Mouse (Mus musculus): ENCODE data around the gene Mmp9. TPM values are rescaled to one million over a fixed set of nuclear protein-coding genes. Genes with fewer than 3 reads are reported as not detected.
A peak's percentile ranks its signal among the peaks of the same experiment; 100 is the strongest.

The Mmp9 gene
- total RNA-seq, 2 experiments from 2014 or later, result 0.43 to 0.85 TPM

DNA sequence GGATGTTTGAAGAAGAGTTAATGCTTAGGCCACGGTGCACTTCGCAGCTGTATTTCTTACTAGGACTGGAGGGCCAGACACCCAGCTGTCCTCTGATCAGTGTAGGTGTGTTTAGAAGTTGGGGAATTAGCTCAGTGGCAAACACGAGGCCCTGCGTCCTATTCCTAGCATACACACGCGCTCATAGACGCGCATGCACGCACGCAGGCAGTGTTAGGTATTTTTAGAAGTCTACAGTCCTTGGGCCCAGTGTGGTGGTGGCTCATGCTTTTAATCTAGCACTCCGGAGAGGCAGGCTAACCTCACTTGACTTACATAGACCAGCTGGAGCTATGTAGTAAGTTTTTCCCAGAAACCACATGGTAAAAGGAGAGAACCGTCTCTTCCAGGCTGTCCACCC is 28.4 kb upstream of the Mmp9 start:
- peak; percentile 75 for DNase-seq (ENCODE audit: low spot score)

DNA sequence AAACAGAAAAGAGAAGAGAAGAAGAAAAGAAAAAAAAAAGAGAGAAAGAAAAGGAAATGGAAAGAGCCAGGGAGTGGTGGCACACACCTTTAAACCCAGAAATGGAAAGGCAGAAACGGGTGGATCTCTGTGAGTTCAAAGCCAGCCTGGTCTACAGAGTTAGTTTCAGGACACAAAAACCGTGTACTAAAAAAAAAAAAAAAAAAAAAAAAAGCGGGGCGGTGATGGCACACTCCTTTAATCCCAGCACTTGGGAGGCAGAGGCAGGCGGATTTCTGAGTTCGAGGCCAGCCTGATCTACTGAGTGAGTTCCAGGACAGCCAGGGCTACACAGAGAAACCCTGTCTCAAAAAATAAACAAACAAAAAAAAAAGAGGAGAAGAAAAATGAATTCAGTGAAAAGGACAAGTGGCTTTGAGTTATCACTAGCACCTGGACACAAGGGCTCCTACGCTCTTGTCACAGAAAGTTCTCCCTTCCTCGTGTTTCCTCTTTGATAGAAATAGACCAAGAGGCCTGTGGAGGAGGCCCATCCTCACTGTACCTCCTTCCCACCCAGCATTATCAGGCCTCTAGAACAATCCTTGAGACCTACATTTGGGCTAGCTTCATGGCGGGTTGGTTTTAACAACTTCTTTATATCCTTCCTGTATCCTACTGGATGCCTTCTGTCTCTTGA is 27.7 kb upstream of the Mmp9 start:
- DNase-seq (ENCODE audit: low spot score), result no peak

DNA sequence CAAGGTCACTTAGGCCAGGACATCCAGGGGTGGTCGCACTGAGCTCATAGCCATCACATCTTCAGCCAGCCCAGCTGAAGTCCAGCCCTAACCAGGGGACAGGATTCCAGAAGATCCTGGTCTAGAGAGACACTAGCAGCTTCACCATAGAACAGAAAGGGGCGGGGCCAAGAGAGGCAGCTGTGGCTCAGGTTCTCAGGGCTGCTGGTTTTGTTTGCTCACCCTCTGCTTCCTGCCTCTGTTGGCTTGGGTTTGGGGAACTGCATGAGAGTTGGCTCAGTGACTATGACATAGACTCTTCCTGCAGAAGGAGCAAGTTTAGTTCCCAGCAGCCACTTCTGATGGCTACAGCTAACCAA is 27.2 kb upstream of the Mmp9 start:
- DNase-seq (ENCODE audit: low spot score), result no peak

GRCm38 (mm10) chr2:164916820-164917219 is 23.8 kb upstream of the Mmp9 start:
- no peak for DNase-seq (ENCODE audit: low spot score)

DNA sequence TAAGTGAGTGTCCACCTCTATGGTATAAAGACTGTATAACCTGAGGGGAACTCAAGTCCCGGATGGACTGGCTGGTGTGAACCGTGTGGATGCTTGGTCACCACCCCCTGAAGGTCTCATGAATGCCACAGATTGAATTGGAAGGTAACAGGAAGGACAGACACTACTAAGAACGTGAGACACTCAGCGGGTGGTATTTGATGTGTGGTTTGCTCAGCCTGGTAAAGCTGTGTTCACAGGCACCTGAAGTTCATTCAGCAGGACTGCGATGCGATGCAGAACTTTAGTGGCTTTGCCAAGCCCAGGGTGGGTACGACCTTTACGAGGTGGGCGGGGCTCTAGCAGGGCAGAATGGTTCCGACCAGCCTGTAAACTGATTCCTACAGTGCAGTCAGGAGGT is 23.2 kb upstream of the Mmp9 start:
- DNase-seq (ENCODE audit: low spot score), result no peak

DNA sequence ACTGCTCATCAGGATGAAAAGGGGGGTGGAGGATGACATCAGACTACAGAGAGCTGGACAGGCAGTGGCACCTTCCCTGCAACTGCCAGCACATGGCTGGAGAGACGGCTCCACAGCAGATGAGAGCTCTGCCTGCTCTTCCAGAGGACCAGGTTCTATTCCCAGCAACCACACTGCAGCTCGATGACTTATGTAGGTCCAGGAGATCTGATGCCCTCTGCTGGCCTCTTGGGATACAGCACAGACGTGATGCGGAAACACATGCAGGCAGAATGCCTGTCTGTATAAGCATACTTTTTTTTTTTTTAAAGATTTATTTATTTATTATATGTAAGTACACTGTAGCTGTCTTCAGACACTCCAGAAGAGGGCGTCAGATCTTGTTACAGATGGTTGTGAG is 22.3 kb upstream of the Mmp9 start:
- no peak for DNase-seq (ENCODE audit: low spot score)

DNA sequence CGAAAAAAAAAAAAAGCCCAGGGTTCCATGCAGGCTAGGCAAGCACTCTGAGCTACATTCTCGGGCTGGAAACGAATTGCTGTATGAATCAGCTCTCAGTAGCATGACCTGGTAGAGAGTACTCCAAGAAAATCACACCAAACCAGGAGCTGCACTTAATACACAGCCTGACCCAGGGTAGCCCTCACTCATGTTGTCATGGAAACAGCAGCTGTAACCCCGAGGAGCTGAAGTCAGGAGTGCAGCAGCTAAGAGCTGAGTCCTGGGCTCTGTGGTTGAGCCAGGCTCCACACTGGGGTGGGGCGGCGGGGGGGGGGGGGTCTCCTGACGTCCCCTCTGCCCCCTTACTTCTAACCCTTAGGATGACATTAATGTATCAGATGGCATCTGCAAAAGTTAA is 18.6 kb upstream of the Mmp9 start:
- DNase-seq (ENCODE audit: low spot score), result no peak

- DNase-seq (ENCODE audit: low spot score), result no peak
These were observed 17.3 kb upstream of the Mmp9 start for GRCm38 (mm10) chr2:164923291-164923690.

- DNase-seq (ENCODE audit: low spot score), result peak; percentile 93
These were observed 16.3 kb upstream of the Mmp9 start for GRCm38 (mm10) chr2:164924100-164924857.

GRCm38 (mm10) chr2:164930706-164931581 is 9.6 kb upstream of the Mmp9 start:
- no peak for DNase-seq (ENCODE audit: low spot score)

GRCm38 (mm10) chr2:164933534-164933933 is 7.0 kb upstream of the Mmp9 start:
- DNase-seq (ENCODE audit: low spot score), result no peak

GRCm38 (mm10) chr2:164935991-164936390 is 4.6 kb upstream of the Mmp9 start:
- no peak for DNase-seq (ENCODE audit: low spot score)

- no peak for DNase-seq (ENCODE audit: low spot score)
These were observed 2.2 kb upstream of the Mmp9 start for GRCm38 (mm10) chr2:164938146-164939091.

DNA sequence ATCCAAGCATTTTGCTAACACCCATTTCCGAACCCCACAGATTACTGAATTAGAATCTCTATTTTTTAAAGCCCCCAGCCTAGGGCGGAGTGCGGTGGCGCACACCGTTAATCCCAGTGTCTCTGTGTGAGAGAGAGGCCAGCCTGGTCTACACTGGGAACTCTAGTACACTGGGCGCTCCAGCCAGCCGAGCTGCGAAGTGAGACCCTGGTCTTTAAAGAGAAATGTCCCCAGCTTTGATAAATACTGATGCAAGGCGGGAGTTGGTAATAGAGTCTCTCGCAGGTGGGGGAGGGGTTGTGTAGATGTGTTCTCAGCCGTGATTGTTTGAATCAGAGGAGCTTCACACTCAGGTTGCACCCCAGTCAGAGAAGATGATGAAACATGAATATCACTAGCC is 1.5 kb upstream of the Mmp9 start:
- no peak for DNase-seq (ENCODE audit: low spot score)

DNA sequence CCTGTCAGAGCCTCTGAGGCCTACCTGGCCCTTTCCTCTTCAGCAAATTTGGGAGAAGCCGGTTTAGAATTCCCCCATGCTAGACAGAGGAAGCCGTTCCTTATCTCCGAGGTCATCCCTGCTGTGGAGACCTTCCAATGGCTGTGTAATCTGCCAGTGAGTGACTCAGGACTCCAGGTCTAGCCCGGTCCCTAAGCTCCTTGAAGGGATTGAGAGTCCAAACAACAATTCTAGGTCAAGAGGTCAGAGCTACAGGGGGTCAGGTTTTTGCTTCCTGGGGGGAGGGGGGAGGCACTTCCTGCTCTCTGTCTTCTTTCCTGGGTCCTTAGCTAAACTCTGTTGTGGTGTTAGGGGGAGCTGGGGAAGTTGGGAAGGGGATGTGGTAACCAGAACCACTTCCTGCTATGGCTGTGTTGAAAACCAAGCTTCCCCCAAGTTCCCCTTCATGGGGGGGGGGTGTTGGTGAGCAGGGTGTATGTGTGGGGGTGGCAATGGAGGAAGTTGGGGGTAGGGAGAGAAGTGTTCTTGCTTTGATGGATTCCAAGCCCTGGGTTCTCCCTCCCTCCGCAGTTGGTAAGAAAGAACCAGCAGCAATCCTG is 2.2 kb downstream of the Mmp9 start:
- no peak for DNase-seq (ENCODE audit: low spot score)

- no peak for DNase-seq (ENCODE audit: low spot score)
These were observed 6.9 kb downstream of the Mmp9 start for GRCm38 (mm10) chr2:164947506-164947905.

DNA sequence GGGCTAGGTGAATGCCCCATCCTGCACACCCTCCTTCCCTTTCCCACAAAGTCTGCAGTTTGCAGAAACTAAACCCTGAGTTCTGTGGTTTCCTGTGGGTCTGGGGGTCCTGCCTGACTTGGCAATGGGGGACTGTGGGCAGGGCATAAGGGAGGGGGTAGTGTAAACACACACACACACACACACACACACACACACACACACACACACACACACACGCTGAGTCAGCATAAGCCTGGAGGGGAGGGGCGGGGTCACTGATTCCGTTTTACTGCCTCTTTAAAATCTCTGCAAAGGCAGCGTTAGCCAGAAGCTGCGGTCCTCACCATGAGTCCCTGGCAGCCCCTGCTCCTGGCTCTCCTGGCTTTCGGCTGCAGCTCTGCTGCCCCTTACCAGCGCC is 7.3 kb downstream of the Mmp9 start:
- DNase-seq (ENCODE audit: low spot score), result no peak

DNA sequence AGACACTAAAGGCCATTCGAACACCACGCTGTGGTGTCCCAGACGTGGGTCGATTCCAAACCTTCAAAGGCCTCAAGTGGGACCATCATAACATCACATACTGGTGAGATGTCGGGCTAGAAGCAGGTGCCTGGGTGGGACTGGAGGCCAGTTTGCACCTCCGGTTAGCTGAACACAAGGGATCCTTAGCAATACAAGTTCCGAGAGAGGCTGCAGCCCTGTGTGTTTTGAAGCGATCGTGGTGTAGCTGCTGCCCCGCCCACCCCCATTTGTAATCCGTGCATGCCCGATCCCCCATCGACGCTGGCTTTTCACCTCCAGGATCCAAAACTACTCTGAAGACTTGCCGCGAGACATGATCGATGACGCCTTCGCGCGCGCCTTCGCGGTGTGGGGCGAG is 8.4 kb downstream of the Mmp9 start:
- no peak for DNase-seq (ENCODE audit: low spot score)

- no peak for DNase-seq (ENCODE audit: low spot score)
These were observed 9.9 kb downstream of the Mmp9 start for GRCm38 (mm10) chr2:164950501-164950900.

DNA sequence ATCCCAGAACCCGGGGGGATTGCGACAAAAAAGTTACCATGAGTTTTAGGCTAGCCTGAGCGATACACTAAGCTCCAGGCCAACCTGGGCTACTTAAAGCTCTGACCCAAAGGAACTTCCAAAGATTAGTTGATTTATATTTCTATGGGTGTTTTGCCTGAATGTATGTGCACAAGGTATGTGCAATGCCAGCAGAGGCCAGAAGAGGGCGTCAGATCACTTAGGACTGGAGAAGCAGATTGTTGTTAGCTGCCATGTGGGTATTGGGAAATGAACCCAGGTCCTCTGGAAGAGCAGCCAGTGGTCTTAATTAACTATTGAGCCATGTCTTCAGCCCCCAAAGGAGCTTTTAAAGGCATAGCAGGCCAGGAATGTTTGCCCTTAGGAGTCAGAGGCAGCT is 11.2 kb downstream of the Mmp9 start:
- DNase-seq (ENCODE audit: low spot score), result no peak

- no peak for DNase-seq (ENCODE audit: low spot score)
These were observed 11.9 kb downstream of the Mmp9 start for GRCm38 (mm10) chr2:164952448-164952847.

All from gastrocnemius, adult 18-20 months (tissue).